Mouse (Mus musculus) CD4-positive helper T cell, adult 2 months (primary cell): ENCODE measurements at regions not wholly inside any gene's neighbourhood (a gene's known extent, or its start where the extent isn't known, plus 50 kb on each side); places are given as distances from the start of the nearest gene placed in this dataset.

Source experiments
- DNase-seq: peaks from one replicate; pipeline ENCODE4 v3.0.0-alpha.2; 2012; ENCODE audit warnings: low read depth, missing footprints, low spot score

DNA sequence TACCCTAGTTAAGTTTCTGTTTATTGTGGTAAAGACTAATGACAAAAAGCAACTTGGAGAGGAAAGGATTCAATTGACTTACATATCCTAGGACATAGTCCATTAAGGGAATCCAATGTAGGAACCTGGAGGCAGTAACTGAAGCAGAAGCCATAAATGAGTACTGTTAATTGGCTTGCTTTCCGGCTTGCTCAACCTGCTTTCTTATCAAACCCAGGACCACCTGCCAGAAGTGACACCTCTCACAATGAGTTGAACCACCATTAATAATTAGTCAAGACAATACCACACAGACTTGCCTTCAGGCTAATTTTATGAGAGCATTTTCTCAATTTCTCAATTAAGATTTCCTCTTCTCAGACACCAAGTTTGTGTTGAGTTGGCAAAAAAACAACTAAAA, 148.8 kb downstream of the Ccser2 start:
- DNase-seq: no peak

DNA sequence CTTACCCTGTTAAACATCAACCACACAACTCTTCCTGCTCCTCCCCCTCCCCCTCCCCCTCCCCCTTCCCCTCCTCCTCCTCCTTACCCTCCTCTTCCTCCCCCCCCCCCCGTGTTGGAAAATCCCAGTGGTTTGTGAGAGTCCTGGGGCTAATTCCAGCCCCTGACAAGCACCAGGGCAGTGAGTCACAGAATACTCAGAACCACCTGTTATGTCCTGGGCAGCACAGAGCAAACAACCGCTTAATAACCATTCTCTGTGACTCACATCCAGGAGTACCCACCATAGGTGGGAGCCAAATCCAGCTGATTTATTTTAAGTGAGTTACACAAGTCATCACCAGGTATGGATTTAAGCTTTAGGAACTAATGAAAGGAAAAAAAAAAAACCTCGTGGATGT, 166.2 kb downstream of the Ccser2 start:
- DNase-seq: no peak

DNA sequence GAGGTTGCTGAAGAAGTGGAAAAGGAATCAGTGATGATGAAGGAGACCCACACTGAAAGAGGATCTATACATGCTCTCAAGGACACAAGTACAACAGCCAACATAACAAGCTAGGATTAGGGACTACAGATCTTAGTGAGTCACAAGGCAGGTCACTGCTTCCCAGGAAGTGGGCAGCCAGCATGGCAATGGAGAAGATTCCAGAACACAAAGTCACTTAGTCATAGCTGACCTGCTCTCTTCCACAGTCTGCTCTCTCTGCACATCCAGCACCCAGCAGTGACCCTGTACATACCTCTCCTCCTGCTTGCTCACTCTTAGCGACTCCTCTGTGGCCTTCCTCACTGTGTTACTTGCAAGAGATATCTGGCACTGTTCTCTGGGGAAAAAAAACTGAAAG, 168.8 kb downstream of the Ccser2 start:
- no peak for DNase-seq

DNA sequence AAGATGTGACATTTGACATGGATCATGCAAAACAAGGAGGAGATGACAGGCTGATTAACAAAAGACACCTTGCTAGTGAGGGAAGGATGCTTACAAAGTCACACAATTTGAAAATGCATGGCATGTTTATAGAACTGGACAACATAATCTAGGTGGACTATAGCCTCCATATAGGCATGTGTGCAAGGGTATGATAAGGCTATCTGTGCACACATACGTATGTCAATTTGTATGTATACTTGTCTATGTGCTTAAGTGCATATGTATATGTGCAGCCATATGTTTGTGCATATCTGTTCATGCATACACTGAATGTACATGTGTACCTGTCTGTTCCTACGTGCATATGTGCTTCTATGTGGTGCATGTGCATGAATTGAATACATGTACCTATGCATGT, 186.7 kb downstream of the Ccser2 start:
- no peak for DNase-seq

DNA sequence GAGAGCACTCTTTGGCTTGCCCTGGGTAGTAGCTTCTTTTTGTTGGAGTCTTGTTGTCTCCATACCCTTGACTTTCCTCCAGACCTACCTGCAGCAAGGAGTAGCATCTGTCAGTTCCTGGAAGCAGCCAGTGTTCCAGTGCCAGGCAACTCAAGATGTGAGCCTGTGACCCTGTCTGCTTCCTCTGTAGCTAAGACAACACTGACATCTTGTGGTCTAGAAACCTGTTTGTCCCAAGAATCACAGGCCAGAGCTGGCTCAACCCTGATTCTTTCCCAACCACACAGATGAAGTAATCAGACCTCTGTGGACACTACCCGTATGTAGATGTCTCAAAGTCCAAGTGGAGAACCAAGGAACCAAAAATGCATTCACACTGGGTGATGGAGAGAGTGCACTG, 189.6 kb downstream of the Ccser2 start:
- DNase-seq: no peak

DNA sequence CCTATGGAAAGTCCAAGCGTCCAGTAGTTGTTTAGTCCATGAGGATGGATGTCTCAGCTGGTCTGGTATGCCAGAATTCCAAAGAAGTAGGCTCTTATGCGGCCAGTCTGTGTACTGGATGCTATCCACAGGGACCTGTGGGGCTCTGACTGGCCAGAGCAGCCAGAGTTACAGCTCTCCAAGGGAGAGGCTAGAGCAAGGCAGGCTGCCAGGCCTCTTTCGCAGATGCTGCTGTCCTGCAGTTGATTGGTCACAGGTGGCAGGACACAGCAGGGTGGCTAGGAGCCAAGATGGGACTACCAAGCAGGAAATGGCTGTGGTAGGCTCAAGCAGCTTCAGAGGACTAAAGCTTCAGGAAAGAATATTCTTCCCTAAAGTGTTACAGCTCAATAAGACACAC, 194.2 kb downstream of the Ccser2 start:
- no peak for DNase-seq

DNA sequence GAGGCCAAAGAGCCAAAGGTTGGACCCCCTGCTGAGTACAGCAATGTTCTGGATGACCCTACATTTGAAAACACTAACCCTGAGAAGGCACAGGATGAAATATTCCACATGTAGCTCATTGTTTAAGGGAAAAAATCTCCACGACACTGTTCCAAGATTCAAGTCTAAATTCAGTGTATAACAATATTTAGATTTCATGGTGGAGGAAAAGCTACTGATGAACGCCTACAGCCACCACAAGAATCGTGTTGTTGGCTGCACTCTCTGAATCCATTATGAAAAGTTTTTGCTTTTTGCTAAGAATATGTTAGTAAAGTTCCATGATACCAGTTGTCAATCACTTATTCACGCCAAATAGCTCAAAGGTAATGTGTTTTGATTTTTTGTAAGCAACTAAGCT, 204.2 kb downstream of the Ccser2 start:
- no peak for DNase-seq

DNA sequence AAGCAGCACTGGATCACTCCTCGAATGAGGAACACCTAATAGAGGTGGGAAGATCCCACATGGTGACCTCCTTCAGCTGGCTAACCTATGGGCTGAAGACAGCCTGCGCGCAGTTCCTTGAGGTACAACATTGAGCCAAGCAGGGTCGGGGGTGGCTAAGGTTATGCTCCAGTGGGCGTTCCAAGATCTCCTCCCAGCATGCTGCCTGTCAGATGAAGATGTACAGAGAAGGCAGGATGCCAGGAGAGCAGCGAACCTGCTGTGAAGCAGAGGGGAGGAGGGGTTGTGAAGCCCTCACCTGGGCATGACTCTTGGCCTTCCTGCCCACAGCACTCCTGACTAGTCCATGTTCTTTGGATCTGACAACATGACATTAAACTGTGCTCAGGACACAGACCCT, 212.5 kb downstream of the Ccser2 start:
- no peak for DNase-seq

DNA sequence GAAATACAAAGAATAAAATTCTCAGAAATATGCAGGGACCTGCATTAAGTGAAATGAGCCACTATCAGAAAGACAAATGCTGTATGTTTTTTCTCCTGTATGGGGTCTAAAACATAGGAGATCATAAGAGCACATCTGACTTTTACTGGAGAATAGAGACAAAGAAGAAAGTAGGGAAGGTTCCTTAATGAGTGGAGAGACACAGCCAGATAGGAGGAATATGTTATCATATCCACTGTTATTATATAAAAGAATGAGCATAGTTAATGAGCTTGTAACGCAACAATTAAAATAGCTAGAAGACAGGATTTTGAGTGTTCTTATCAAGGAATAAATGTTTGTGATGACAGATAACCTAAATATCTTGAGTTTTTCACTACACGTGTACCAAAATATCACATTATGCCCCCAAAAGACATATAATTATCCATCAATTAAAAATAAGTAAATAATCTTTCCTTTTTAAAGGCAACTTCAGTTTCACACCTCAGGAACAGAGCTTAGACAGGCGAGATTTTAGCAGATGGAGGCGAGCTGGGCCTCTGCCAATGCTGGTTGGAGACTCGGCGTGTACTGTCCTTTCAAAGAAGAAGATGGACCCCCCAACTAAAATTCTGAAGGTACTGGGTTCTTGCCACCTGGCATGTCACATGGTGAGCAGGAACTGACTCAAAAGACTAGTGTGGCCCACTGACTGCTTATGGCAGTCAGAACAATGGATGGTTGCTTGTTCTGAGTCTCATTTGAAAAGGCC, 220.3 kb downstream of the Ccser2 start:
- no peak for DNase-seq

DNA sequence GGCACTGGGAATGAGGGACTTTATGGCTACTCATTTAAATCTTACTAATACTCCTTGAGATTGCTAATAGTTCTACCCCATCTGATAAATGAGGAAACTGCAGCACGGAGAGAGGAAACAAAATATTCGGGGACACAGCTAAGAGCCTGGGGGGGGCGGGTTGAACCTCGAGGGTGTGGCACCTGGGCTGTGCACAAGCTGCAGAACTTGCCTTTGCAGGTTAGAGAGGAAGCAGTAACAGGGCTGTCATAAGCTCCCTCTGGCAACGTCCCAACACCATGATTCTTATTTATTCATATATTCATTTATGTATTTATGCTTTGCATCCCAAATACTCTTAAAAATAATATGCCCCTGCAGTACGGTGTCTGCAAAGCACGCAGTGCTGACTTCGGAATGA, 237.5 kb downstream of the Ccser2 start:
- DNase-seq: no peak

DNA sequence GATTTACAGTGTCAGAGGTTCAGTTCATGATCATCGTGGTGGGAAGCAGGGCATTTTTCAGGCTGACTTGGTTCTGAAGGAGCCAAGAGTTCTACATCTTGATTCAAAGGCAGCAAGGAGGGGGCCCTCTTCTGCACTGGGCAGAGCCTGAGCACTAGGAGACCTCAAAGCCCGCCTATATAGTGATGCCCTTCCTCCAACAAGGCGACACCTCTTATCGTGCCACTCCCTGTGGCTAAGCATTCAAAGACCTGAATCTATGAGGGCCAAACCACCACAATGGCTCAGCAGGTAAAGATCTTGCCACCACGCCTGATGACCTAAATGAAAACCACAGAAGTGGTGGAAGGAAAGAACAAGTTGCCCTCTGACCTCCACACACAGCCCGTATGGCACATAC, 242.5 kb downstream of the Ccser2 start:
- peak; percentile 2 for DNase-seq

DNA sequence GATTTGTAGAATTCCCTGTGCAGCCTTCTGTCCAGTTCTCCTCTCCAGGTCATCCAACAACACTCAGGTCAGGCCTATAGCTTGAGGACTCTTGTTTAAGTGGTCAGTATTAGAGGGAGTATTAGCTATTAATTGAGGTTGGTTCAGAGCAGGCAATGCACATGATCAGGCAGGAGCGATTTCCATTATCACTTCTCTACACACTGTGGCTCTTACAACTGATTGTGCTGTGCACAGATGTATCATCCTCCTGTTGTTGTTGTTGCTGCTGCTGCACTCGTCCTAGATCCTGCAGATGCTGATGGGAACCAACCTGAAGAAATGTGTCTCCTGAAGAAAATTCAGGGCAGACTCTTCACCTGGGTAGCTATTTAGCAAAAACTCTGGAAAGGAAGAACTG, 252.9 kb downstream of the Ccser2 start:
- DNase-seq: no peak

DNA sequence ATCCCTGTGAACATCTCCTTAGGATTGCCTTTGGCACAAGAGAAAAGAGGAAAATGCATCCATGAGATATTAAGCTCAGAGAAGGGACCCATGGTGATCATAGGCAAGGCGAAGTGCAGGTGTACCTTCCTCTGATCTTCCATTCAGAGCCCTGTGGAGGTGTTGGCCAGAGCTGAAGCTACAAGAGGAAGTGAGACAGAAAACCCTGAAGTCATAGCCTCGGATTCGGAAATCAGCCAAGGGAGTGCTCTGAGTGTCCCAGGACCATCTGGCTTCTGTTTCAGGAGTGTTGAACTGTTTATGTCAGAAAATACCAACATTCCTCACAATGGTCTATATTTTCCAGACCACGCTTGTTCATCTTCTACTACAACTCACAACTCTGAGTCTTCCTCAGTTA, 271.6 kb downstream of the Ccser2 start:
- no peak for DNase-seq

DNA sequence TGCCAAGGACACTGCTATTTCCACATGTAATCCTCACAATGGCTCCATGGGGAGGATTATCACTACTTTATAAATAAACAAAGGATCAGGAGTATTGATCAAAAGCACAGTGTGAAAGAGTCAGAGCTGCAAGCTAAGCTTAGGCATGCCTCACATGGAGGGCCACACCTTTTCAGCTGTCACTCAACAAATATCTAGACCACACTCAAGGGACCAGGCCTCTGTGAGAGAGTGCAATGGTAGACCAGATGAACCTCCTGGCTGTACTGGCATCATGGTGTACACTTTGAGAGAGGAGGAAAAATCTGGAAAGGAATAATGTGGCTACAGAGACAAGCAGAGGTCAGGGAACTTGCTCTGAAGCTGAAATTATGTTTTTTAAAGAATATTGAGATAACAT, 276.6 kb downstream of the Ccser2 start:
- DNase-seq: no peak

DNA sequence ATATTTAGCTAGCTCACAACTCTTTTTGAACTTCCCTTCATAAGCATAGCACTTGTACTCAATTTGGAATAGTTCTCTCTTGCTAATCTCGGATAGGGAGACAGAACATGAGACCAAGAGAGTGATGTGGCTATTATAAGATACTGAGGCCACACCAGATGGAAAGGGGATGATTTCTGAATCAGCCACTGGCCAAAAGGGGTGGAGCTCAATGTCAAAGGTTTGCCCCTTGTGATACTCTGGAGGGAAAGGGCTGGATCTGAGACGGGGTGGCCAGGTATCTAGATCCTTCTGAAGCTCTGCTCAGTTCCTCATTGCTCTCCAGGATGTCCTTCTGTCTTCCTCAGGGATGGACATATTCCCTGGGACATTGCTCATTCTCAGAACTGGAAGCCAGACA, 277.6 kb downstream of the Ccser2 start:
- no peak for DNase-seq

DNA sequence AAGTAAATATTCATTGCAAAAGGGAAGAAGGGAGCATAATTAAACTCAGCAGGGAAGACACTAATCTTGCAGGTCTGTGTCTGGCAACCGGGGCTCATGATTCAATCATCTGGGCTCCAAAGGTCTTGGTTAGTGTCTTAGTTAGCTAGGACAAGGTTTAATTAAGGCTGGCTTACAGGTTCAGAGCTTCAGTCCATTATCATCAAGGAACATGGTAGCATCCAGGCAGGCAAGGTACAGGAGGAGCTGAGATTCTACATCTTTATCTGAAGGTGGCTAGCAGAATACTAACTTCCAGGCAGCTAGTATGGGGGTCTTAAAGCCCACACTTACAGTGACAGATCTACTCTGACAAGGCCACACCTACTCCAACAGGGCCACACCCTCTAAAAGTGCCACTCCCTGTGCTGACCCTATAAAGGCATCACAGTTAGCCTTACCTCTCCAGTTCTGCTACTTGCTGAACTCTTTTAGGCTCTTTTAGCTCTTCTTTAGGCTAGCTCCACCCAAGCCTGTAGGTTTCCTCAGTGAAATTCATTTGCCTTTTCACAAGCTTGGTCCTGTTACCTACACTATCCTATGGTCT, 309.8 kb downstream of the Ccser2 start:
- DNase-seq: no peak

DNA sequence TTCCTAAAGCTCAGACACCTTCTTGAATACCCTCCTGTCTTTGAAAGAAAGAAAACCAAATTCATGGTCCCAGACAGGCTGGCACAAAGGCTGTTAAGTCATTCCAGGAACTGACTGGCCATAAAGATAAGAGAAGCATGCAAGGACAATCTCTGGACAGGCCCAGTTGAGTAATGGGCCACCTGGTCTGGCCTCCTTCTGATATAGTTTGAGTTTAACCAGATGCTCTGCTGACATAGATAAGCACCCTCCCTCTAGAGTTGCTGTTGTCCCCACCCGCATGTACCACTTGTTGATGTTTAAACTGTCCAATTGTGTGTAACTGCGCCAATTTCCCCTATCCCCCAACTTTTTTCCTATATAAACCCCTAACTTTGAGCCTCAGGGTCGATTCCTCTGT, 310.4 kb downstream of the Ccser2 start:
- no peak for DNase-seq

DNA sequence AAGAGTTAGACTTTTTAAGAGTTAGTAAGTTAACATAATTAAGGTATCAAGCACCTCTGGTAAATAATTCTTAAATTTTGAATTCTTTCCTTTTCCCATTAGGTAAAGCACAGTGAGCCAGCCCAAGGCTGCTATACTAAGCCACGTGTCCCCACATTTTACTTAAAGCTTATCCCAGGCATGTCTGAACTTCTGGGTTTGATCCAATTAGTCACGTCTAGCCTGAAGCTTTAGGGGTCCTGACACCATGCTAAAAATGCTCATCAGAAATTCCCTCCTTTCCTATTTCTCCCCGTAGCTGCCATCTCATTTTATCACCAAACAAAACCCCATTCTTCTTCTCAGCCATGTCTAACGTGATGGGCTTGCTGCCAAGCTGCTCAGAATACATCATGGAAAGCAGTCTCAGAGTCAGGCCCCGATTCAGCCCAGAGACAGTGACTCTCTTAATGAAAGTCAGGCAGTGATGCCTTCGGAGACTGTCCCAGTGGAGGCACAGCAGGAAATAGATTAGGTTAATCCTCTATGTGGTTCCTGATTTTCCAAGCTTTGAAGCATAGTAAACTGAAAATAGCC, 315.5 kb downstream of the Ccser2 start:
- DNase-seq: no peak

DNA sequence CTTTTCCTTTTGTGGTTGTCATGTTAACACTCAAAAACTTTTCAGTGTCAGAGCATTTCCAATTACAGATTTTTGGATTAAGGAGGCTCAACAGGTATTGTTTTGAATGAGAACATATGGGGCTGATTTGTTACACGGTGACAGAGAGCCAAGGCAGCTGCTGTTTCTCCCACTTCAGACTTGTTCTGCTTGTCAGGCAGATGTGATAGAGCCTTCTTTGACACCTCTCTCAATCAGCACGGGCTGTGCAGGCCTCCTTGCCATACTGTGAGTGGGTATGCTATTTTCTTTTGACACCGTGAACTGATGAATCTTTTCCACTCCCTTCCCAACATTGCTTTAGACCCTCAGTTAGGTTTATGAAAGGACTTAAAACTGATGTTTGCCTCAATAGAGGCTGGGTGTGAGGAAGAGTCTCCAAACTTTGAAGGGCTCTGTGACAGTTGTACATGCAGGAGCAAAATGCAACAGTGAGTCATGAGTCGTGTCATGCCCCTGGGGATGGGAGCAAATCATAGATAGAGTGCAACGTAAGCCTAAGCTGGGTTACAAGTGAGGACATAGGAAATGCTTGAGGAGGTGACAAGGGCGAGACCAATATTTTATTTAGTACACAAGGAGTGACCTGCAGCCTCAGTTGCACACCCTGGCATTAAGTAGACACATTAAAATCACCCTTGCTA, 317.4 kb downstream of the Ccser2 start:
- DNase-seq: no peak

DNA sequence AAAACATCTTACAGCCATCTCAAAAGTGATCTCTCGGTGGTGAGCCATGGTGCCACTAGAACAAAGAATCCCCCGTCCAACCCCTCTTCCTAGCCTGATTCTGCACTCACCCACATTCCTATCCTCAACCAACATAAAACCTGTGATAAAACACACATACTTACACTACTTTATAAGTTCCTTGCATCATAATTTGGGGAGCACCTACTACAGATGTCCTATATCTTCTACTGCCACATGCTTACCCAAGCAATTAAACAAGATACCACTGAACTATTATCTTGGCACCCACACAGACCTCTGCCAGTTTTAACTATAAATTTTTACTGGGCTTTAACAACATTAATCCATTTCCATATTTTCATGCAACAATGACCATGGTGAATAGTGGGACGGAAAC, 321.9 kb downstream of the Ccser2 start:
- no peak for DNase-seq

DNA sequence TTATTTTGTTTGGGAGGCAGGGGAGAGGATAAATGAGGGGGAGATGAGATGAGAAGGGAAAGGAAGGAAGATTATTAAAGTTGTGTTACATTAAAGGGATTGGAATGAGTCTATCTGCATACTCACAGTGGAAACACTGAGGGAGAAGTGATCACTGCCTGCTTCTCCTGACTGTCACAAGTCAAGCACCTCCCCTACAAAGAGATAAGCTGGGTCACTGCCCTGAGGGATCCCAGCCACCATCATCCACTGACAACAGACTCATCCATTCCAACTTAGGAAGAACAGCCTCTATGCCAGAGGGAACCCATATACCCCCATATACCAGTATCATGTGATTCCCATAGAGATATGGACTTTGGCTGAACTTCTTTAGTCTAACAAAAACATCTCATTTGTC, 322.3 kb downstream of the Ccser2 start:
- no peak for DNase-seq

DNA sequence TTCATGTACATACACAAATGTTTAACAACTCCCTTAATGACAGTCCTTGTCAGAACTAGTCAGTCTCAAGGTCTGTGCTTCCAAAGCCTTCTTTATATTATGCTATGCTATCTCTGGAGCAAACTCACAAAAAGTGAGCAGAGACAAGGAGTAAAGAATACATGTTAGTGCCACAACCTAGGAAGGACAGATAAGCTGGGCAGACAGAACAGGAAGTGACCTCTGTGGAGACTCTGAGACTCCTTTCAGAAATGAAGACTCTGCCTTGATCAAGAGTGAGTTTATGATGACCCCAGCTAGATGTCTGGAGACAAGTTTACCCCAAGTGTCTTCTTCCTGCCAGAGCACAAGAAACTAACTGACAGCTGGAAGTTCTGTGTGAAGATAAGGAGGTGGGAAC, 343.8 kb downstream of the Ccser2 start:
- no peak for DNase-seq

DNA sequence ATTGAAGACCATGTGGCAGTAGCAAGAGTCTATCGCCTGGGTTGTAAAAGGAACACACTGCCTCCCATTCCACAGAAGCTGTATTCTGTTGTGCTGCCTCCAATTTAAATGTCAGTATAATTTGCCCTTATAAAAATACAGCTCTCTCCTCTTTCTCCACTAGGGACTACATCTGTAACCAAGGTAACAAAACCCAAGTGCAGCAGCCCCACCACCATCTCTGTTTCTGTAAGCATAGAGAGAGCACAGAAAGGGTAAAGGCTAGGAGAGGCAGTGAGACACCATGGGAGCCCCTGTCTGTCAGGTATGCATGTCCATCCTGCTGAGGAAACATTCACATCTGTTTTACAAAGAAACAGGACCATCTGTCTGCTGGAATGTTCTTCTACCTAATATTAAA, 344.4 kb downstream of the Ccser2 start:
- DNase-seq: no peak
